Mouse (Mus musculus): ENCODE measurements at regions not wholly inside any gene's neighbourhood (a gene's known extent, or its start where the extent isn't known, plus 50 kb on each side); places are given as distances from the start of the nearest gene placed in this dataset.

- DNase-seq = no peak
These were observed 68.1 kb upstream of the Serp2 start for GRCm38 (mm10) chr14:76624626-76625378.

GRCm38 (mm10) chr14:76623371-76623988 lies 66.8 kb upstream of the Serp2 start:
- DNase-seq = no peak

- DNase-seq = peak in 1 of 2 experiments; percentile 40
These were observed 66.1 kb upstream of the Serp2 start for GRCm38 (mm10) chr14:76622634-76623291.

GRCm38 (mm10) chr14:76619038-76619409 lies 62.3 kb upstream of the Serp2 start:
- DNase-seq = peak; percentile 55 to 60

- DNase-seq = peak; percentile 50 to 54
These were observed 61.8 kb upstream of the Serp2 start for GRCm38 (mm10) chr14:76618331-76619037.

- peak; percentile 48 to 65 for DNase-seq
These were observed 61.2 kb upstream of the Serp2 start for GRCm38 (mm10) chr14:76617889-76618288.

GRCm38 (mm10) chr14:76617447-76617846 lies 60.8 kb upstream of the Serp2 start:
- peak; percentile 90 to 93 for DNase-seq

GRCm38 (mm10) chr14:76616367-76616683 lies 59.6 kb upstream of the Serp2 start:
- no peak for DNase-seq

- no peak for DNase-seq
These were observed 59.1 kb upstream of the Serp2 start for GRCm38 (mm10) chr14:76615603-76616366.

GRCm38 (mm10) chr14:76615182-76615581 lies 58.5 kb upstream of the Serp2 start:
- no peak for DNase-seq

GRCm38 (mm10) chr14:76614682-76615081 lies 58.0 kb upstream of the Serp2 start:
- no peak for DNase-seq

- no peak for DNase-seq
These were observed 56.9 kb upstream of the Serp2 start for GRCm38 (mm10) chr14:76613604-76614003.

- peak; percentile 66 to 74 for DNase-seq
These were observed 54.0 kb upstream of the Serp2 start for GRCm38 (mm10) chr14:76610429-76611378.
